Mouse (Mus musculus) heart, embryonic 14.5 days (tissue): ENCODE results near the gene Ltbp1. TPM values are rescaled to one million over a fixed set of nuclear protein-coding genes. Genes with fewer than 3 reads are reported as not detected.

ENCODE experiments used
- ATAC-seq: fragments of 200-750 bp; cut with Nextera tagmentation; 2 replicates; pipeline ENCODE4 v1.8.0; 2017; ENCODE audit warnings: low read depth, moderate TSS enrichment; ENCODE audit not compliant: insufficient number of reproducible peaks, insufficient read depth, low FRiP score
- H3K27ac ChIP-seq, 2 experiments: fragments of 200-500 bp in 1 of 2; fragments of 300-500 bp in 1 of 2; sonication (generic) in 1 of 2; replicated peaks in 1 of 2; 2 replicates each; pipeline ENCODE4 v1.5.1; 2012 to 2014; ENCODE audit warnings: low read depth in 2 of 2, low read length in 2 of 2, control low read depth in 1 of 2, mild to moderate bottlenecking in 1 of 2, mixed read lengths in 1 of 2; ENCODE audit not compliant: control insufficient read depth in 1 of 2, insufficient read depth in 1 of 2
- H3K27me3 ChIP-seq: fragments of 300-500 bp; sonication (generic); 2 replicates; pipeline ENCODE4 v1.6.1; 2014; ENCODE audit warnings: mild to moderate bottlenecking, low read length, control low read depth; ENCODE audit not compliant: control insufficient read depth, insufficient read depth
- H3K36me3 ChIP-seq: fragments of 300-500 bp; sonication (generic); 2 replicates; pipeline ENCODE4 v1.6.1; 2014; ENCODE audit warnings: mild to moderate bottlenecking, control low read depth, low read length, mixed read lengths; ENCODE audit not compliant: control insufficient read depth, insufficient read depth
- H3K4me1 ChIP-seq, 2 experiments: fragments of 200-500 bp in 1 of 2; fragments of 300-500 bp in 1 of 2; sonication (generic) in 1 of 2; 2 replicates each; pipeline ENCODE4 v1.6.1; 2012 to 2014; ENCODE audit warnings: low read length in 2 of 2, control low read depth in 1 of 2, mixed read lengths in 1 of 2; ENCODE audit not compliant: control insufficient read depth in 2 of 2, insufficient read depth in 2 of 2
- H3K4me2 ChIP-seq: fragments of 300-500 bp; sonication (generic); 2 replicates; pipeline ENCODE4 v1.6.1; 2014; ENCODE audit warnings: mild to moderate bottlenecking, low read length
- H3K4me3 ChIP-seq, 2 experiments: fragments of 200-500 bp in 1 of 2; fragments of 300-500 bp in 1 of 2; sonication (generic) in 1 of 2; 2 replicates each; pipeline ENCODE4 v1.5.1; 2012 to 2014; ENCODE audit warnings: low read length in 2 of 2, mild to moderate bottlenecking in 2 of 2, control low read depth in 1 of 2, low read depth in 1 of 2, moderate library complexity in 1 of 2; ENCODE audit not compliant: control insufficient read depth in 1 of 2, insufficient read depth in 1 of 2
- H3K9ac ChIP-seq: fragments of 300-500 bp; sonication (generic); 2 replicates; pipeline ENCODE4 v1.6.1; 2014; ENCODE audit warnings: mild to moderate bottlenecking, low read length
- H3K9me3 ChIP-seq: fragments of 300-500 bp; sonication (generic); 2 replicates; pipeline ENCODE4 v1.6.1; 2016; ENCODE audit warnings: low read length, control low read depth; ENCODE audit not compliant: control insufficient read depth
- WGBS: fragments of 180-500 bp; shearing (Covaris S2); extraction: QIAGEN DNeasy Blood & Tissue Kit; methylation state at CpG from one replicate; pipeline ENCODE4 v1.1.7; 2014; 5-methylcytosine and 5-hydroxymethylcytosine counted together
- polyA plus RNA-seq: library from polyadenylated mRNA; unstranded; fragments of >200 nt; fragmentation: Nextera tagmentation; extraction: Ambion mirVana; gene quantifications from 2 replicates; pipeline ENCODE4 v1.2.1, GENCODE M21; 2014

Ltbp1 gene
- polyA plus RNA-seq, 1 experiment from 2014 or later: 38.1 TPM

DNA sequence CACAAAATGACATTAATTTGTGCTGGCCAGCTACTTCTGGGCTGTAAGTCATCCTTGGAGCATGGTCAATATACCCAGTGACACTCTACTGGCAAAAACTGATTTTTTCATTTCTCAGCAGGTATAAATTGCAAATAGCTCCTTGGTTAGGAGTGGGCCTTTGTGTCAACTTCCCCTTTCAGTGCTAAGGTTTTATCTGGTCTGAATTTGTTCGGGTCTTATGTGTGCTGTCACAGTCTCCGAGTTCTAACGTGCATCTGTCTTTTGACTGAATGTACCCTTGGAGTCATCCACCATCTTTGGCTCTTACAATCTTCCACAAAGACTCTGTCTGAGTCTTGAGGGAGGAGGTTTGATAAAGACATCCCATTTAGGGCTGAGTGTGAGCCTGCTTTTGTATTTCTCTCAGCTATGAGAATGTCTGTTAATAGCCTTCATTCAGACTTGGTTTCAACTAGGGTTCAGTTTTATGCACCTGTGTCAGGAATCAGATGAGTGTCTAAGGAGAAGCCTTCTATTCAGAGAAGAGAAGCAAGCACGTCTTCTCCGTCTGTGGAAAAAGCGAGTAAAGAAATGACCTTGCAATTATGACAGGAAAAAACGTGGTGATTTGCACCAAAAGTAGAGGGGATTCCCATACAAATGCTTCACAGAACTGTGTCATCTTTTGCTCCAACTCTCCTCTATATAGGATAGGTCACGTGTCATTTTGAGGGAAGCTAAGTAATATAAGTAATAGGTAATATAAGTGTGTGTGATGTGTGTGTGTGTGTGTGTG lies 181.6 kb downstream of the Ltbp1 start:
- Histone ChIP-seq H3K36me3 (peaks cover 6% of the 10 kb centered on the region; the same call in 1 of the 2 replicates), H3K4me3 (no peak overlapping the region), H3K9me3 (no peaks in the 10 kb centered on the region), H3K27me3 (no peaks in the 10 kb centered on the region), H3K4me2 (no peak overlapping the region), H3K4me1 (no peaks in the 10 kb centered on the region), H3K27ac (no peak overlapping the region), H3K9ac (no peak overlapping the region)
- ATAC-seq: no peak
- 90% methylated on average over 8 of the region's 8 CpGs for WGBS

DNA sequence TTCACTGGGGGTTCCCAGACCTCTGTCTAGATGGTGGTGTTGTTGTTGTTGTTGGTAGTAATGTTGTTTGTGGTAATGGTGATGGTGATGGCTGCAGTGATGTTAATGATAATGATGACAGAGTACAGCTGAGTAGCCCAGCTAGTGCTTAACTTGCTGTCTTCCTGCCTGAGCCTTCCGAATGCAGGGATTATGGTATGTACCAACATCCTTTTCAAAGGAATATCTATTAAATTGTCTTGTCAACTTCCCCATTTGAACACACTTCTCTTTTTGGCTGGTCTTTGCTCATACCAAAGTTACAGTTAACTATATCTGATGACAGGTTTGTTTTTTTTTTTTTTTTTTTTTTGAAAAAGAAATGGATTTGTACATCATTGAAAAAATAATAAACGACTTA lies 191.6 kb downstream of the Ltbp1 start:
- WGBS: 82% methylated on average over 2 of the region's 2 CpGs
- Histone ChIP-seq H3K4me3 (no peak overlapping the region), H3K36me3 (no peaks in the 10 kb centered on the region), H3K27me3 (no peaks in the 10 kb centered on the region), H3K27ac (no peak overlapping the region), H3K9ac (no peak overlapping the region), H3K9me3 (no peaks in the 10 kb centered on the region), H3K4me1 (peaks cover 0 to 5% of the 10 kb centered on the region in 2 experiments; a peak in 1 of 4 replicates), H3K4me2 (no peak overlapping the region)
- no peak for ATAC-seq

DNA sequence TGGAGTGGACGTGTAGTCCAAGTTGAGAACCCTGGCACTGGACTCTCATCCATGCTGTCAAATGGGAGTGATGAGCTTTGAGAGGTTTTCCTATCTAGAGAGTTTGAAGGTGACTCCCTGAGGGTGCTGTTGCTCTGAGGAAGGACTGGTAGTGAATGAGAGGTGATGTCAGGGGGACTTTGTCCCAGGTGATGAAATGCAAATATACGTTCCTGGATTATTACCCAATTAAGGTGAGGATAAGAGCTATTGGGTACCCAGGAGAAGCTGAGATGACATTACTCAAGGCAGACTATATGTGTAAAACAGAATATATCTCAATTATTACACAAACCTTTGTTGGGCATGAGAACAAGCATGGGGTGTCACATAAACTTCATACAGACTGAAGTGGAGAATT lies 193.4 kb downstream of the Ltbp1 start:
- no peak overlapping the region for H3K4me2 ChIP-seq
- no peak for ATAC-seq
- H3K27ac ChIP-seq: no peak overlapping the region
- H3K36me3 ChIP-seq: no peaks in the 10 kb centered on the region
- no peaks in the 10 kb centered on the region for H3K9me3 ChIP-seq
- peaks cover 0 to 5% of the 10 kb centered on the region in 2 experiments; a peak in 1 of 4 replicates for H3K4me1 ChIP-seq
- no peak overlapping the region for H3K9ac ChIP-seq
- 83% methylated on average over 2 of the region's 2 CpGs for WGBS
- H3K4me3 ChIP-seq: no peak overlapping the region
- no peaks in the 10 kb centered on the region for H3K27me3 ChIP-seq

DNA sequence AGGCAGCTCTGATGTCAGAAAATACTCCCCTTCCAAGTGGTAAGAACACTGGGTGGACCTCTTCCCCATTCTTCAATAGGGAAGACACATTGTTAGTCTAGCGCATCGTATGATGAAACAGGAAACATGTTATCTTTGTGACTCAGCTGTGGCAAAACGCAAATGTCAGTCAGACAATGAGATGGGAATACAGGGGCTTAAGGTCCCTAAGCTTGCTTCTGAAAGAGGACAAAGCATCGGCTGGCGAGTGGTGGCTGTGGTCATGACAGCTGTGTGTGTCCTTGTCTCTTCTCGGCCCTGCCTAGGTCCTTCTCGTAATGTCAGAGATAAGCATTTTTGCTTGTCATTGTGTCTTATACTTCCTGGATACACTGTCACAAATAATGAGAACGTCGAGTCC lies 194.3 kb downstream of the Ltbp1 start:
- H3K27me3 ChIP-seq: no peaks in the 10 kb centered on the region
- no peaks in the 10 kb centered on the region for H3K36me3 ChIP-seq
- peaks cover 0 to 5% of the 10 kb centered on the region in 2 experiments; a peak in 1 of 4 replicates for H3K4me1 ChIP-seq
- no peak overlapping the region for H3K4me2 ChIP-seq
- 44% methylated on average over 9 of the region's 9 CpGs for WGBS
- no peak overlapping the region for H3K9ac ChIP-seq
- no peaks in the 10 kb centered on the region for H3K9me3 ChIP-seq
- no peak for ATAC-seq
- no peak overlapping the region for H3K27ac ChIP-seq
- H3K4me3 ChIP-seq: no peak overlapping the region

DNA sequence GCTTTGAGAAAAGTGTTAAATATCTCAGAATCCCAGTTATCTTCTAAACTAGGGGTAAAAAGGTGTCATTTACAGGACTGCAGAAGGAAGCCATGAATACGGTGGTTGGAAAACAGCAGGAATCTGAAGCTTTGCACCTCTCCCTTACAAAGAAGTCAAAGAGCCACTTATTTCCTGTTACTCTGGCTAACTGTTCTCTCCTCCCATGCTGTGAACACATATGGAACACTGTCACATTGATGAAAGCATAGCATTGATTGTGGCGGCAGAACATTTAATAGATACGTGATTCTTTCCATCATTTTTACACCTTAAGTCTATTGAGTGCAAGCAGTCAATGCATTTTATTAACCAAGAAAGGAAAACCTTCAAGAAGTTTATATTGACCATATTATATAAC lies 196.9 kb downstream of the Ltbp1 start:
- H3K27me3 ChIP-seq: no peaks in the 10 kb centered on the region
- peaks cover 0 to 5% of the 10 kb centered on the region in 2 experiments; a peak in 1 of 4 replicates for H3K4me1 ChIP-seq
- no peak overlapping the region for H3K4me3 ChIP-seq
- 86% methylated on average over 3 of the region's 3 CpGs for WGBS
- no peak overlapping the region for H3K27ac ChIP-seq
- no peak overlapping the region for H3K4me2 ChIP-seq
- ATAC-seq: no peak
- H3K9me3 ChIP-seq: no peaks in the 10 kb centered on the region
- H3K9ac ChIP-seq: no peak overlapping the region
- H3K36me3 ChIP-seq: no peaks in the 10 kb centered on the region

DNA sequence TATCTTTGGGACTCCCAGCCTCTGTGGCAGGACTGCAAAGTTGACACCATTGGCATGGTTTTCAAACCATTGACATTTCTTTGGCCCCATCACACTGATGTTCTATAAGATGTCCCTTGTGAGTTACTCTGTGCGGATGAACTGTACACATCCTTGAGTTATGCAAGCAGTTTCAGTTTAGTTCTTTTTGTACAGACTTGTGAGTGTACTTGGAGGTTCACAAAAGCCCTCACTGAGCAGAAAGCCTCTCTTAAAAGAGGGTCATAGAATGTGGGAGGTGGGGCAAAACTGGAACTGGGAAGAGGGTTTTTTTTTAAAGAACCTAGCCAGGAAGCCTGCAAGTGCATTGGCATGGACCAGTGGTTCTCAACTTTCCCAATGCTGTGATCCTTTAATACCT lies 198.7 kb downstream of the Ltbp1 start:
- WGBS: 96% methylated on average over 1 of the region's 1 CpGs
- Histone ChIP-seq H3K36me3 (no peaks in the 10 kb centered on the region), H3K27ac (no peak overlapping the region), H3K4me2 (no peak overlapping the region), H3K4me3 (no peak overlapping the region), H3K4me1 (peaks cover 0 to 5% of the 10 kb centered on the region in 2 experiments; a peak in 1 of 4 replicates), H3K9ac (no peak overlapping the region), H3K27me3 (no peaks in the 10 kb centered on the region), H3K9me3 (no peaks in the 10 kb centered on the region)
- ATAC-seq: no peak

DNA sequence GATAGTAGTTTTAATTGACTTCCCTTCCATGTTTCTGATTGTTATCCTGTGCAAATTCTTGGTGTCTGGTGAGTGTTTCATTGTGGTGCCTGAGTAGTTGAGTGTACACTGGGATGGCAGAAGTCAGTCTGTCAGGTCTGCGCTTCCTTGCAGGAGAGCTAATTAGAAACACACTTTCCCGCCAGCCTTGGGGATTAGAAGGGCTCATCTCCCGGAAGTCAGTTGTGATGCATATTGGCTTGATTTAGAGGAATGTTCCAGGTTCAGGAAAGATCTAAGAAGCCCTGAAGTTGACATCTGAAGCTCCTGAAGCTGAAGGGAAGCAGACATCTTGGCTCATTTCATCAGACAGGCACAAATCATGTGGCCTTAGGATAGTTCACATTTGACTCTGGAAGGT lies 200.9 kb downstream of the Ltbp1 start:
- Histone ChIP-seq H3K4me3 (no peak overlapping the region), H3K27me3 (no peaks in the 10 kb centered on the region), H3K36me3 (no peaks in the 10 kb centered on the region), H3K4me1 (no peaks in the 10 kb centered on the region; a peak in 1 of 4 replicates), H3K9me3 (no peaks in the 10 kb centered on the region), H3K27ac (no peak overlapping the region), H3K4me2 (no peak overlapping the region), H3K9ac (no peak overlapping the region)
- 67% methylated on average over 3 of the region's 3 CpGs for WGBS
- ATAC-seq: no peak
